Mouse (Mus musculus): ENCODE measurements around the gene Lck. TPM values are rescaled to one million over a fixed set of nuclear protein-coding genes. Genes with fewer than 3 reads are reported as not detected.

The Lck gene
- polyA plus RNA-seq (2015; fragmentation: Nextera tagmentation; extraction: Ambion mirVana) = 1,471 and 1,532 TPM in 2 replicates

DNA sequence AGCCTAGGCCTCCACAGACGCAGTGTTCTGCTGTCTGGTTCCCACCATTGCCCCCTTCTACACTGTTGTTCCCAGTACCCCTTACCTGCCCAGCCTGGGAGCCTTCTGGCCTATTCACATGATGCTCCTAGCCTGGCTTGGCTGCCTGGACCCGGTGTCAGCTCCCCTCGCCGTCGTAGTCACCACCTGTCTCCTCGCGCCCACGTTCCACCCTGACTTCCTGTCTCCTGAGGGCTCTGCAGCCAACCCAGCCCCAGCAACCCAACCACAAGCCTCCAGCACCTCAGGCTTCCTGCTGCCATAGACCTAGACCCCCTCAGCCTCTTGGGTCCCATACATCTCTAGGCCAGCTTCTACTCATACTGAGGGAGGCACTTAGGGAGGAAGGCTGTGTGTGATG, at the start of gene Lck:
Lck (minus strand) TSS at position 212 of the 400 bp plus-strand sequence.
- DNase-seq (ENCODE audit: low spot score) = peak; percentile 90

GRCm38 (mm10) chr4:129622803-129623535, 49.5 kb upstream of the Lck start:
- DNase-seq (ENCODE audit: low spot score) = no peak

- no peak for DNase-seq (ENCODE audit: low spot score)
Observed at GRCm38 (mm10) chr4:129622120-129622802, 48.8 kb upstream of the Lck start.

DNA sequence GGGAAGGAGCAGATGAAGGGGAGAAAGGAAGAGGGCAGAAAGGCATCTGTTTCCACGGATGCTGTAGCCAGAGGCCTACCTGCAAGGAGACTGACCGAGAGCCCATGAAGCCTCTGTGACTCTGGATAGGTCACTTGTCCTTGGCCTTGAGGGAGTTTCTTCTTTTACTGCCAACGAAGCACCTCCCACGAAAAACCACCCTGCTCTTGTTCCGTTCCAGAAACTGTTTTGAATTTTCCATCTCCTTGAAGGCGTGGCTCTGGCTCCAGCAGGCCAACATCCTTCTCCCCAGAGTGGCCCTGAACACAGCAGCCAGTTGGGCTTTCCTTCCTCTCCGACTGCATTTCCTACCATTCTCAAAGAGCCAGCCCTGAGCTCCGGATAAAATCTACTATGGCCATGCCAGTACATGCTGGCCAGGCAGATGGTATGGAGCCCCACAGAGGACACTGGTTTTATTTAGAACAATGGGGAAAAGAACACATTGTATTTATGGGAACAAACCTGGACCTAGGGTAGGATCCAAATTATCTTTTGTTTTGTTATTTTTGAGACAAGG, 47.9 kb upstream of the Lck start:
- no peak for DNase-seq (ENCODE audit: low spot score)

DNA sequence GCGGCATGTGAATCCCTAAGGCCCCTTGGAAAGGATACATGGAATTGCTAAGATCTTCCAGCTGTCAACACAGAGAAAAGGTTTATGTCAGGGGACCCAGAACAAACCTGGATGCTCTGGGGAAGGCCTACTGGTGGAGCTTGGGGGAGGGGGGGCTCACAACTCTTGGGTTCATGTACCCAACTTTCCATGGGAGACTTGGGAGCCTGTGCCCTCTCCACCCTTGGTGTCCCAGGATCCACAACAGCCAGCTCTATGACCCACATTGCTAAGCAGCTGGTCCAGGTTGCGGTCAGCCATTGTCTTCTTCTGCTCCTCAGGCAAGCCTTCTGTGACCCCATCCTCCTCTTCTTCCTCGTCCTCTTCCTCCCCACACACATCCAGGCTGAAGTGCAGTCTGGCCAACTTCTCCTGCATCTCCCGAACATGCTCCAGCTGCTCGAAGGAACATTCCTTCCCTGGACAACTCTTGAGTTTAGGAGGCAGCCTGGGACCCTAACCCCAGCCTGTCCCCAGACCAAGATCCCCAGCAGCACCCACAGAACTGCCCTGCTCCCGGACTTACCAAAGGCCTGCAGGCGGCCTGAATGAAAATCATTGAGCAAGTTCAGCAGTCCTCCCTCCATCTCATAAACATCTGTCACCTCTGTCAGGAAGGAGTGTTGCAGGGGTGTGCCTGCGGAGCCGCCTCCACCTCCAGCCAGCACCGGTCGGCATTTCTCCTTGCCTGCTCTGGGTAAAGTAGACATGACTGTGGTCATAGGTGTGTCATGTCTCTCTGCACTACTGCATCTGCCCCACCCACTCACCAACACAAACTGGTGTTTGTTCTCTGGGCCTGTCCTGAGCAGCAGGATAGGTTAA, 47.2 kb upstream of the Lck start:
- no peak for DNase-seq (ENCODE audit: low spot score)

- DNase-seq (ENCODE audit: low spot score) = peak; percentile 96
Observed at GRCm38 (mm10) chr4:129618786-129619691, 45.6 kb upstream of the Lck start, which contains the start of gene Iqcc. Iqcc (minus strand) TSS chr4:129619099.

DNA sequence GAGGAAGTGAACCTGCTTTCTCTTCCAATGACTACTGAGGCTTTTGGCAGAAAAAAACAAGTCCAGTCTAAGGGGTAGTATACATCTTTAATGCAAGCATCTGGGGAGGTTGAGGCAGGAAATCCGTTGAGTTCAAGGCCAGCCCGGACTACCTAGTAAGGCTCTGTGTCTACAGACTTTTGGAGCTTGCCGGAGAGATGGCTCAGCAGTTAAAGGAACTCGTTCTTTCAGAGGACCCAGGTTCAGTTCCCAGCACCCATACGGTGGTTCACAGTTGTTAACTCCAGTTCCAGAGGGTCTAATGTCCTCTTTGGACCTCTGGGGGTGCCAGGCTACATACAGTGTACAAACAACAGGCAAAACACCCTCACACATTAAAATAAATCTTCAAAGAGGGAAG, 44.6 kb upstream of the Lck start:
- DNase-seq (ENCODE audit: low spot score) = no peak

DNA sequence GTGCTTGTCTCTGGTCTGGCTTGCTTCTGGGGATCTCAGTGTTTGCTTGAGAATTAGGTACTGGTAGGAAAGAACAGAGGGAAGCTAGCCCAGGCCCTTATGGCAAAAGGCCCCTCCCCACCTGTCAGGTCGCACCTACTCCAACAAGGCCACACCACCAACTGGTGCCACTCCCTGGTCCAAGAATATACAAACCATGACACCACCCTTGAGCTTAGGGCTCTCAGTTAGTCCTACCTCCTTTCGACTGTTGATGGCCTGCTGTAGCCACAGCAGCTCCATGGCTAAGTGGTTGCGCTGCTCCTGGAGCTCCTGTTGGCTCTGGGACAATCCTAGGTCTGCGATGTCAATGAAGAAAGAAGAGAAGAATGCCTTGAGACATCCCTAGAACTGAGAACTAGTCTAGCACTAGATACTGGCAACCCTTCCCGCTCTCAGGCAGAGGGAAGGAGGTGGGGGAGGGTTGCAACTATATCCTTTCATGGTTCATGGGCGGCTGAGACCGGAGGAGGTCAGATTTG, 43.7 kb upstream of the Lck start:
- DNase-seq (ENCODE audit: low spot score) = no peak

DNA sequence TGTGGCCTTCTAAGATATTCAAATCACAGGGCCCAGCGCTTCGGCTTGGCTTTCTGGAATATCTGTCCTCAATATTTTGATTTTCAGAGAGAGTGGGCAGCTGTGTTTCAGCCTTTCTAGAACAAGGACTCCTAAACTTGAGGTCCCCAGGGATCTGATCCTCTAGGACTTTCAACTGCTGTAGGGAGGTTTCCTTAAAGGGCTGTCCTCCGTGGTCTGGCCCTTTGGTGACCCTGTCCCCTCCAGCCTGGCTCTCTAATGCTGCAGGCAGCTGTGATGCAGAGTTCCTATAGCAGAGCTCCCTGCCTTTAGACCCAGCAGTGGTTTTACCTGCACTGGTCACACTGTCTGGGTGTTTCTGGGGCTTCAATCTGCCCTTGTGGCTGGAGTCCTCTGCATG, 43.2 kb upstream of the Lck start:
- no peak for DNase-seq (ENCODE audit: low spot score)

- no peak for DNase-seq (ENCODE audit: low spot score)
Observed at GRCm38 (mm10) chr4:129615801-129616290, 42.4 kb upstream of the Lck start.

- no peak for DNase-seq (ENCODE audit: low spot score)
Observed at GRCm38 (mm10) chr4:129614093-129614492, 40.7 kb upstream of the Lck start, which contains the start of gene Dcdc2b. Dcdc2b (minus strand) TSS chr4:129614257.

DNA sequence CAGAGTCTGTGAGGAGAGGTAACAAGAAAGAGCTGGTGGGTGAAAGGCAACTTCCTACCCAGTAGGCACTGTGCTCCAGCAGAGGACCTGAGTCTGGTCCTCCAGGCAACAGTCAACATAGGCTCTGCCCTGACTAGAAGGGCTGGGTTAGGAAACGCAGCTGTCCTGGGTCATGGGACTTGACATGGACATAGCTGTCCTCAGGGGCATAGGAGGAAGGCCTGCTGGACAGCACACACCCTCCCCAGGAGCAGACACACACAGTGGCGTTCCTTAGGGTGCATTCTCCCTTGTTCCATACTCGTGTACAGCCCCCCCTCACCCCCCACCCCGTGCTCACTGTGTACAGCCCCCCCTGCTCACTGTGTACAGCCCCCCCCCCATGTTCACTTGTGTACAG, 37.0 kb upstream of the Lck start:
- DNase-seq (ENCODE audit: low spot score) = no peak

DNA sequence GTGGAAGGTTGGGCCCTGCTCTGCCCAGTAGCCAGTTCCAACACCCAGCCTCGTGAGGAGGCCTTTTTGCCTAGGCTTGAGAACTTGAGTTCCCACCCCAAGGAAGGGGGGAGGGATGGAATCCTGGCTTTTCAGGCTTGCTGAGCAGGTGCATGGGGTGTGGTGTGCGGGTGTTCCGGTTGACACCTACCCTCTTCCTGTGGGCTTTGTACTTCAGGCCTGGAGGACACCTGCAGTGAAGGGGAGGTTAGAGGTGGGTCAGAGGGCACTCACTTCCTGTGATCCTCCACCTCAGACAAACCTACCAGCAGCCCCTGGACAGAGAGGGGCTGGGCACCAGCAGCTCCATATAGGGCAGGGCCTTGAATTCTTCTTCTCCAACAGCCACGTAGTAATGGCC, 36.6 kb upstream of the Lck start:
- peak; percentile 85 for DNase-seq (ENCODE audit: low spot score)

DNA sequence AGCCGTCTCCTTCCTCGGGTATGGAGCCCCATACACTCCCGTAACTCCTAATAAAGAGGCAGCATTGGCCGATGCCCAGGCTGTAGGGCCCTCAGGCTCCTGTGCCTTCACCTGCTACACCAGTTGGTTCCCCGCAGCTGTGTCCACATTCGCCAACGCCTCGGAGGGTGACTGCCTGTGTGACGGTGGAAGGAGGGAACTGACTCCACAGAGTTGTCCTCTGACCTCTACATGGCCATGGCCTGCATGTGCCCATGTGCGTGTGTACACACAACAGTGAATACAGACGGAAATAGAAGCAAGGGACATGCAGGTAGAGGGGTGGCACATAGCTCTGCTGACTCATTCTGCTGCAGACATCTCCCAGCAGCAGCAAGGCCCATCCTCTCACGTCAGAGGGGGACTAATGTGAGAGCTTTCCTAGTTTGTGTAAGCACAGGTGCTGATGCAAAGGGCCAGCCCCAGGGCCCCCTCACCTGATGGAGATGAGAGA, 35.7 kb upstream of the Lck start:
- DNase-seq (ENCODE audit: low spot score) = peak; percentile 53

- peak; percentile 87 for DNase-seq (ENCODE audit: low spot score)
Observed at GRCm38 (mm10) chr4:129608426-129609025, 35.1 kb upstream of the Lck start.

GRCm38 (mm10) chr4:129600233-129601158, 27.1 kb upstream of the Lck start, which contains the start of the genes Eif3i and Tmem234:
Eif3i (minus strand) TSS chr4:129600648.
Tmem234 (plus strand) TSS chr4:129600668.
- DNase-seq (ENCODE audit: low spot score) = peak; percentile 90

DNA sequence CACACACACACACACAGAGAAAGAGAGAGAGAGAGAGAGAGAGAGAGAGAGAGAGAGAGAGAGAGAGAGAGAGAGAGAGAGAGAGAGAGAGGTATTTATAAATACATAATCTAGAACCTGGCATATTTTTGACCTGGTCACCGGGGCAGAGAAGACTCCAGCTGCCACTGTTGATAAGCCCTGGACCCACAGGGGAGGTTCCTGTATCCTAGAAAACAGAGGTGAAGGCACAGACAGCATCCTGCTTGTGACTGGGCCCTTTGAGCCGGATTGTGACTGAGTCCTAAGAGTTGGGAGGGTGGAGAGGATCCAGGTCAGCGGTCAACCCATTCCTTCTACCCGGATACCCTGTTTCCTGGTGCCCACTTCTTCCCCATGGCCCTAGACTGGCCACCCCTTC, 15.4 kb upstream of the Lck start:
- no peak for DNase-seq (ENCODE audit: low spot score)

- DNase-seq (ENCODE audit: low spot score) = no peak
Observed at GRCm38 (mm10) chr4:129586943-129587342, 13.5 kb upstream of the Lck start.

Measured in thymus, postnatal 0 days (tissue).